Mouse (Mus musculus): ENCODE results near the gene Gramd2.
"Not testable (repeated sequence)": the region's sequence is repeated elsewhere in the genome, so short reads cannot be mapped to it uniquely, and the experiment has no call there.

Gramd2 gene

DNA sequence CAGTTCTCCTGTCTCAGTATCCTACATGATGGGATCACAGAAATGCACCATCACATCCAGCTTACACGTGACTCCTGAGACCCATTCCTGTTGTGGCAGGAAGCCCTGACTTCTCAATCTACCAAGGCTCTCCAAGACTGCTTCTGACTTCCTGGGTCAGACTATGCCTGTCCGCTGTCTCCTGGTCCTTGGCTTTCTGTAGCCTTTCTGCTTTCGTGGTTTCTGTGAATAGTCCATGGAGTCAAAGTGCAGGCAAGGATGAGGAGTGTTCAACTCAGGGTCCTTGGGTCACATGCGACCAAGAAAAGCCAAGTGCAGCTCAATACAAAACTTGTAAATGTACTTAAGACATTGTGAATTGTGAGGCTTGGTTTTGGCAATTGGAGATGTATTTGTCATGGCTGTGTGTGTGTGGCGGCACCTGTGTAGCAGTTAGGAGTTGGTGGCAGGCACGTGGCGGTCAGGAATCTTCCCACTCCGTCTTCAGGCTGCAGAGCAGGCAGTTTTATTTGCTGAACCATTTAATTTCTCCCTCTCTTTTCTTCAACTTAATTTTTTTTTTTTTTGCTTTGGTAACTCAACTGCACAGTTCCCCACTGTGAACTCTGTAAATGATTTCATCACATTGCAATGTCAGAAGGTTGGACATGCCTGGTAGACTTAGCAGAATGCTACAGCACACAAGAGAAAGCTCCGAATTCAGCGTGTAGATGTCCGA lies 47.8 kb downstream of the Gramd2 start:
- ChIA-PET POLR2A (interaction anchor here in 2 of 4 experiments (0.7 to 1.5 kb wide), 3 partner anchors 23 to 1218 kb away, joined by 3 to 4 read pairs (median 3); partner anchors contain the start of genes Myo9a (in 1 of the 2) and Senp8 (in 1 of the 2)), CTCF (interaction anchor here in 1 of 4 experiments (0.5 kb wide), 1 partner anchor 214 kb away, joined by 8 read pairs; no protein-coding TSS in a partner anchor)

DNA sequence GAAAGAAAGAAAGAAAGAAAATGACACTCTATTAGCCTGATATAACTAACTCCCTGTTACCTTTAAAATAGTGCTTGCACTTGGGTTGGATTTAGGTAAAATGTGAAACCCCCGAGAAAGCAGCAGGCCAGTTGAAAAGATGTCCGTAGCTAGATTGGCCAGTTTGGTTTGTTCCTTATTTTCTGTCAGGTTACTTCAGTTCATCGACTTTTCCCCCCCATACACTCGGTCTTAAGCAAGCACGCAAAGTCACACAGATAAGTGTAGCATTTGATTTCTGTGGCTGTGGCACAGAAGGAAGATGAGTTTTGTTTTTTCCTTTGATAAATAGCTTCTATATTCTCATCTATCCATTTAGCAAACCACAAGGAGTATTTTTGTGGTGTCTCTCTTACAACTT lies 51.2 kb downstream of the Gramd2 start:
- ChIA-PET POLR2A (interaction anchor here in 1 of 4 experiments (0.6 to 3.3 kb wide), 3 partner anchors 8 to 84 kb away, joined by 3 to 24 read pairs (median 4); partner anchors contain the start of genes Myo9a and Senp8), CTCF (interaction anchor here in 2 of 4 experiments (0.6 to 1.4 kb wide), 3 partner anchors 19 to 1011 kb away, joined by 3 to 6 read pairs (median 3); partner anchors contain the start of genes Myo9a (in 1 of the 2) and Senp8 (in 1 of the 2))

DNA sequence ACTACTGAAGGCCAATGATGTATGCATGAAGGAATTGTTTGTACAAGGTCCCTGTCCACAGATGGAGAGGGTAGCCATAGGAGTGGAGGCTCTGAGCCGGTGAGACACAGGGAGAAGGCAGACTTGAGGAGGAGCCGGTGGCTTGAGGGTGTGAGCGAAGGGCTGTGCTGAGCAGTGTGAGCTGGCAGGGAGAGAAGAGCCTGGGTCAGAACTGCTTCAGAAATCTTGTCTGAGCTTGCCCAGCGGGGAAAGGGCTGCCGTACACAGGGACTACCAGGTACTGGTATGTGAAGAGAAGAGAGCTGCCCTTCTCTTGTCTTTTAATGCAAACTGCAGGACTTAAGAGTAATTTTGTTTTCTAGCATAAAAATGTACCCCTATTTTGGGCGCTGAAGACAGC lies 53.1 kb downstream of the Gramd2 start:
- ChIA-PET CTCF (interaction anchor here in 1 of 4 experiments (0.5 kb wide), 1 partner anchor 355 kb away, joined by 3 read pairs; no protein-coding TSS in a partner anchor), POLR2A (interaction anchor here in 3 of 4 experiments (0.5 to 3.3 kb wide), 8 partner anchors 9 to 463 kb away, joined by 3 to 24 read pairs (median 4); partner anchors contain the start of genes Myo9a (in 1 of the 3), Parp6 (in 1 of the 3), Pkm (in 1 of the 3) and Senp8 (in 1 of the 3))

DNA sequence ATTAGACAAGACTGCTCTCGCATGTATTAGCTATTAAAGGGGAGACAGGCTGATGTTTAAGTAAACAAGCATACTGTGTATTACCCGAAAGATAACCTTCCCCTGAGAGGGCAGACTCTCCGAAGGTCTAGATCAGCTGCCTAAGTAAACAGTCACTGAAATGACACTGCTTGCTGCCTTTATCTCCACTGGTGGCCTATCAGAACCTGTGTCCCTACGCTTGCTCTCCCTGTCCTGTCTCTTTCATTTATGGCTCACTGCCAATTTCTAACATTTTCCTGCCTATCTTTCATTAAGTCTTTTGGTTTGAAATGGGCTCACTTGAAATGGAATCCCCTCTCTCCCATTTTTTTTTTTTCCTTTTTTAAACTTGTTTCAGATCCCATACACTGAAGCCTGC lies 55.5 kb downstream of the Gramd2 start:
- CTCF ChIA-PET, result interaction anchor here in 1 of 4 experiments (0.6 kb wide), 1 partner anchor 473 kb away, joined by 4 read pairs; no protein-coding TSS in a partner anchor
- POLR2A ChIA-PET, result interaction anchor here in 2 of 4 experiments (0.5 to 1.7 kb wide), 2 partner anchors 14 to 109 kb away, joined by 3 read pairs; no protein-coding TSS in a partner anchor

DNA sequence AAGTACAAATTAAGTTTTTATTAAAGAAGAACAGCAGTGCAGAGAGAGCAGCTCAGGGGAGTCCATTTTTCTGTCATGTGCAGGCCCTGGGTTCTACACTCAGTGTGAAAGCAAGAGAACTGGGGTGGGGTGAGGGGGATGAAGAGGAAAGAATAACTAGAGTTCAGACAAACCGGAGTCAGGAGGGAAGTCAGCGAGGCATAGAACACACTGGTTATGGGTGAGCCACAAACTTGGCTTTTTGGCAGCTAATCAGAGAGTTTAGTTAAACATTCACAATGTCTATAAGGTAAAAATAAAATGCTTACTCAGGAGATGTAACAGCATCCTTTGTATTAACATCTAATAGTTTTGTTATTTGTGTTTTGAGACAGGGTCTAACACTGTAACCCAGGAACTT lies 60.6 kb downstream of the Gramd2 start:
- ChIA-PET POLR2A (interaction anchor here in 2 of 4 experiments (0.9 to 1.6 kb wide), 4 partner anchors 9 to 82 kb away, joined by 3 to 5 read pairs (median 3); partner anchors contain the start of genes Myo9a (in 1 of the 2) and Senp8 (in 1 of the 2)), CTCF (no interaction called here)

DNA sequence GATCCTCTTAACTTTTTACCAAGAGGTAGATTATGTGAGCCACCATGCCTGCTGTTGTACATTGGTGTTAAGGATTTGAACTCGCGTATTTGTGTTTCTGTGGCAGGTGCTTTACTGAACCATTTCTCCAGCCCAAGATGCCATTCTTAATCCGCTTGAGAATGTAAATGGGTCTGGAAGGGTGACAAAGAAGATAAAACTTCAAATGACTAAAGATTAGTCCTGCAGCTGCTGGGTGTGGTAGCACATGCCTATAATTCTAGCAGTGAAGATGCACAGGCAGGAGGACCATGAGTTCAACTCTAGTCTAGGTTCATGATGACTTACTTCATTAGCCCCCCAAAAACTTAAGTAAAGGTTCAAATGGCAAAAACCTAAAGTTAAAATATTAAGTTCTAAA lies 64.0 kb downstream of the Gramd2 start:
- ChIA-PET POLR2A (interaction anchor here in 1 of 4 experiments (1.7 kb wide), 1 partner anchor 88 kb away, joined by 4 read pairs; the partner anchor contains the start of gene Pkm), CTCF (no interaction called here)

DNA sequence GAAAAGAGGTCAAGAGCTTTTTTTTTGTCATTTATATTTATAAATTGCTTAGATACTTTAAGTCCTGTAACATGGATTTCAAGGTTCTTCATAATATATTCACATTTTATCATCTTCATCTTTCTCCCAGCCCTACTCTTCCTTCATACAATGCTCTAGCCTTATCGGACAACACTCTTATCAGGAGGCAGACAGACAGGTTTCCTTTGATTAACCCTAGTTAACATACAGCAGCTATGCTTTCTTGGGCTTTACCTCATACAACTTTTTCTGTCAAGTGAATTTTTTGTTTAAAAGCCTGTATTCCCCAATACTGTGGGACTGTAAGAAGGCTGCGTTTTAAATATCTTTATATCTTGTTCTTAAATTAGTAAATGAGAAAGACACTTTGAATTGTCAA lies 68.4 kb downstream of the Gramd2 start:
- POLR2A ChIA-PET, result interaction anchor here (0.6 to 5.9 kb wide), 27 partner anchors 9 to 1375 kb away, joined by 3 to 57 read pairs (median 4); partner anchors contain the start of gene Pkm (in 3 of the 4)
- CTCF ChIA-PET, result interaction anchor here in 2 of 4 experiments (0.7 to 1.5 kb wide), 6 partner anchors 11 to 467 kb away, joined by 3 to 5 read pairs (median 4); no protein-coding TSS in a partner anchor

DNA sequence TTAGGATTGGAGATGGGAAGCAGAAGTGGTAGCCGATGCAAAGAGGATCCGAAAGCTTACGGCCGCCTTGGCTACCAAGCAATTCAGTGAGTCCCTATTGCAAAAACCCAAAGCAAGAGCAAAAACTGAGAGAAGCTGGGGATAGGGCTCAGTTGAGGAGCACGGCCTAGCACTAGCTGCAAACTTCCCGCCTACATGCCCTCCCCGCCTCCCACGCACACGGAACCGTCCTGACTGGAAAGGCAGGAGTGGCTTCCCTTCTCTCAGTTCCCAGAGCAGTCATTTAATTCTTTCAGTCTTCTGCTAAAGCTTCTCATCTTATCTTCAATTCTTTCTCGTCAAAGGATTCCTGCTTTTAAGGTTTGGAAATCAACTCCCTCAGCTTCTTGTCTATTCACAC lies 69.0 kb downstream of the Gramd2 start:
- ChIA-PET CTCF (interaction anchor here in 1 of 4 experiments (0.5 to 1.5 kb wide), 6 partner anchors 12 to 1025 kb away, joined by 3 to 5 read pairs (median 4); no protein-coding TSS in a partner anchor), POLR2A (interaction anchor here (0.6 to 5.9 kb wide), 41 partner anchors 8 to 1376 kb away, joined by 3 to 57 read pairs (median 4); partner anchors contain the start of genes Pkm (in 3 of the 4), Bbs4 (in 1 of the 4), Gramd2 (in 1 of the 4) and Parp6 (in 1 of the 4))

DNA sequence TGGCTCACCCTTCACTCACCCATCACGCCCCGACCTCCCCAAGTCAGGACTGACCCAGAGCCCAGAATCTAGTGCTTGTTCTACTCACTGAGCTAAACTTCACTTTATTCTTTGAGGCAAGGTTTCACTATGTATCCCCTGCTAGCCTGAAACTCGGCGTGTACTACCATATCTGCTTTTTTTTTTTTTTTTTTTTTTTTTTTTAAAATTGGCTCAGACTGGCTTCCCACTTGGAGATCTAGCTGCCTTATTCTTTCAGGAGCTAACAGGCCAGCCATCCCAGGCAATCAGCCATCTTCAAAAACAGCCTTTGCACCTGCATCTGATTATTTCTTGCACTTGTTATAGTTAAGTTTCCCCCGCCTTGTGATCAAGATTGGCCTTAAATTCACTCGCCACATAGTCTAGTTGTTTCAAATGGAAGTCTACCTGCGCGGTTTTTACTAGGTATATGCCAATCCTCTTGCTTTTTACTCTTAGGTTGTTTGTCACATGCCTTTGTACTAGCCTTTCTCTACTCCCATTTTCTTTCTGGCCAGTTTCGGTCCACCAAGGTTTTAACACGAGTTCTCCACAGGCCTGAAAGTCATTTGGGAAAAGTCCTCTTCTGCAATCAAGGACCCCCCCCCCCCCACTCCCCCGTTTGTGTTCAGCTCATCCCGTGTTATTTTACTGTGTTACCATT lies 69.8 kb downstream of the Gramd2 start:
- CTCF ChIA-PET, result interaction anchor here in 3 of 4 experiments (0.5 to 1.9 kb wide), 11 partner anchors 12 to 1481 kb away, joined by 3 to 7 read pairs (median 3); no protein-coding TSS in a partner anchor
- POLR2A ChIA-PET, result interaction anchor here (0.5 to 5.9 kb wide), 73 partner anchors 8 to 771 kb away, joined by 3 to 57 read pairs (median 4); partner anchors contain the start of genes Pkm (in 3 of the 4), Adpgk (in 1 of the 4), Bbs4 (in 1 of the 4) and Celf6 (in 1 of the 4)

DNA sequence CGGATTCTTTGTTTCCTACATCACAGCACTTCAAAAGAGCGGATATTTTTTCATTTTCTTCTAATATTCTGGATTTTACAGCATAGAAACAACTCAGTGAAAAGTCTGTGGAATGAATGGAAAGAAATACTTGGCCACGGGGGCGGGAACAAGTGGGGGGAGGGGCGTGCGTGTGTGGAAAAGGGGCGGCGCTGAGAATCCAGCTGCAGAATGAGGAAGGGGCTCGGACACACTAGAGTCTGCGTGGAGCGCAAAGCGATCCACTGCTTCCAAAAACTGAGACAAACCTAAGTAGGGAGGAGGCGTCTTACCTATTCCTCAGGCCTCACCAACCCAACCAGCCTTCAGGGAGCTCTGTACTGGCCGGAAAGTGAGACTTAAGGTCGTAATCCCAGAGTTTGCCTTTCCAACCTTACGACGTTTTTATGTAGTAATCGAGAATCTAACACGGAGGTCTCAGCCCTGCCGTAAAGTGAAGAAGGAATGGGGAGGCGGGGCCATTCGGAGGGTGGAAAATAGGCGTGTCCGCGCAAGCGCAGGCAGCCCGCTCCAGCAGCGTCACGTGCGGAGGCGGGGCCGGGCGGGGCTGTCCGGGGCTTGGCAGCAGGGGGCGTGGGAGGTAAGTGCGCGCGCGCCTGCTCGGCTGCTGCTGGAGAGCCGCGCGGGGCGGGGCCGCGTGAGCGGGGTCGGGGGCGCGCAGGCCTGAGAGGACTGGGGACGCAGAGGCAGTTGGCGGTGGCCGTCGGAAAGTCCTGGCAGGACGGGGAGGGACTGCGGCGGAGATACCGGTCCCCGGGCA lies 70.5 kb downstream of the Gramd2 start, which contains the start of the genes Senp8 and Myo9a:
TSS of gene Senp8 (minus strand) at position 444 of the 799 bp plus-strand sequence.
TSS of gene Myo9a (plus strand) at position 630 of the 799 bp plus-strand sequence.
- ChIA-PET POLR2A (interaction anchor here (0.5 to 5.9 kb wide), 73 partner anchors 9 to 1618 kb away, joined by 3 to 57 read pairs (median 4); partner anchors contain the start of genes Pkm (in 3 of the 4), Adpgk (in 1 of the 4), Bbs4 (in 1 of the 4) and Celf6 (in 1 of the 4)), CTCF (interaction anchor here in 3 of 4 experiments (0.6 to 1.9 kb wide), 9 partner anchors 13 to 1482 kb away, joined by 3 to 7 read pairs (median 3); no protein-coding TSS in a partner anchor)

DNA sequence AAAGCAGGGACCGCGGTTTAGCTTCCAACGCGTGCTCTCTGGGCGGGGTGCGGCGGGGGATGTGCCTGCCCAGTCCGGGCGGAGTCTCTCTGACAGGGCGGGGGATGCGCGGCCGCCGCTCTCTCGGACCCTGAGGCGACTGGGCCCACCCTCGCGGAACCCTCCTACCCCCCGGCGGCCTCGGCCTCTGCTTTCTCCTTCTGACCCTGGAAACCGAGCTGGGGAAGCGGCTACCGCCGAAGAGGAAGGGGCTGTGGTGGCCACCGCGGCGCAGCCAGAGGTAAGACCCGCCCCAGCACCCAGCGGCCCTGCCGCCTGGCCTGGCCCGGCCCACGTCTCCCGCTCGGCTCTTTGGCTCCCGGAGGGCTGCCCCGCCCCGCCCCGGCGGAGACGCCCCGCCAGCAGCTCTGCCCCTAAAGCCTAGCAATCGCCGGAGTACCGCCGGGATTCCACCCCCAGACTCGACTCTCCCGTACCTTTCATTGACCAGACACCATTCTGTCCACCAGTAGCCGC lies 71.2 kb downstream of the Gramd2 start:
- POLR2A ChIA-PET, result interaction anchor here (0.5 to 5.9 kb wide), 52 partner anchors 9 to 1617 kb away, joined by 3 to 57 read pairs (median 4); partner anchors contain the start of genes Pkm (in 3 of the 4), Gramd2 (in 2 of the 4), Adpgk (in 1 of the 4) and Bbs4 (in 1 of the 4)
- CTCF ChIA-PET, result interaction anchor here in 2 of 4 experiments (0.7 to 1.9 kb wide), 9 partner anchors 12 to 239 kb away, joined by 3 to 7 read pairs (median 3); no protein-coding TSS in a partner anchor

DNA sequence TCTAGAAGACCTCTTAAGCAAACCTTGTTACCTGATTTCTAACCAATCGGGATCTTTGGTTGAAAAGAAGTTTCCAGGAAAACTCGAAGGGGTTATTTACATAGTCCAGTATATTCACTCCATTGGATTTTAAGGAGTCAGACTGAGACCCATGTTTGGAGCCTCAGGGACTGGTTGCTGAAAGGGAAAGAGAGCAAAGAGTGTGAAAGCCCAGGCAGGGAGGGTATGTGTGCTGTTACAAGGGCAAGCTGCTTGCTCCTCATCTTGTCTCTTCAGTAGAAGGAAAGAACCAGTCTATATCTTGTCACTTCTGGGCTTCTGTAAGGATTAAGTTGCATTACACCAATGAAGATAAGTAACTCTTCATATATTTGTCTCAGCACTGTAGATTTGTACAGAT lies 72.0 kb downstream of the Gramd2 start:
- ChIA-PET POLR2A (interaction anchor here in 3 of 4 experiments (0.5 to 5.9 kb wide), 25 partner anchors 11 to 399 kb away, joined by 3 to 57 read pairs (median 6); partner anchors contain the start of genes Gramd2 (in 2 of the 3), Pkm (in 2 of the 3) and Bbs4 (in 1 of the 3)), CTCF (interaction anchor here in 1 of 4 experiments (0.7 to 1.9 kb wide), 3 partner anchors 12 to 217 kb away, joined by 3 to 7 read pairs (median 3); no protein-coding TSS in a partner anchor)

DNA sequence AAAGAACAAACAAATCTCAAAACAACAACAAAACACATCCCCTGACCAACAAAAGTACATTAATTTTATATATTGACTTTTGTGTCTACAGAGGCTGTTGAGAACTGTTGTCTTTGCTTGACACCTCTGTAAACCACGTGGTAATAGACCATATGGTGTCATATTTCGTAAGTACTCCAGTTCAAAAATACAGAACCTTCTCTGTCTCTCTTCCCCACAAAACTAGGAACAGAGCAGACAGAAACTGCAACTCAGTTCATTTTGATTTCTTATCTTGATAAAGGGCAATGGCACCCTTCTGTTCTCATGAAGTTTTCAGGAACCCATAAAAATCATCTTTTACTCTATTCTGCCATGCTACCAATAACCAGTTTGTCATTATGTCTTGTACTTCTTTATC lies 75.3 kb downstream of the Gramd2 start:
- CTCF ChIA-PET, result no interaction called here
- POLR2A ChIA-PET, result no interaction called here

DNA sequence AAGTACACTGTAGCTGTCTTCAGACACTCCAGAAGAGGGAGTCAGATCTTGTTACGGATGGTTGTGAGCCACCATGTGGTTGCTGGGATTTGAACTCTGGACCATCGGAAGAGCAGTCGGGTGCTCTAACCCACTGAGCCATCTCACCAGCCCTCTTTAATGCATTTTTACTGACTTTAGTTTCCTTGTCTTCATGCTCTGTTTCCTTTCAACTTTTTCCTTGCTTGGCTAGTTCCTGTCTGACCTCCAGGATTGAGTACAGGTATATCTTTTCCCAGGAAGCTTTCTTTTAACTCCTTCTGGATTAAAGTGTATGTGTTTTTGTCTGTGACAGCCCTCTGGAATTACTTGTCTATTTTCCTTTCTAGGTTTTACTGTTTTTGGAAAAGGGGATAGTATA lies 77.1 kb downstream of the Gramd2 start:
- POLR2A ChIA-PET, result interaction anchor here in 1 of 4 experiments (0.5 to 2.0 kb wide), 5 partner anchors 8 to 1876 kb away, joined by 3 to 6 read pairs (median 5); partner anchors contain the start of gene Pkm
- CTCF ChIA-PET, result interaction anchor here in 2 of 4 experiments (0.6 kb wide), 3 partner anchors 17 to 418 kb away, joined by 3 to 9 read pairs (median 4); no protein-coding TSS in a partner anchor

DNA sequence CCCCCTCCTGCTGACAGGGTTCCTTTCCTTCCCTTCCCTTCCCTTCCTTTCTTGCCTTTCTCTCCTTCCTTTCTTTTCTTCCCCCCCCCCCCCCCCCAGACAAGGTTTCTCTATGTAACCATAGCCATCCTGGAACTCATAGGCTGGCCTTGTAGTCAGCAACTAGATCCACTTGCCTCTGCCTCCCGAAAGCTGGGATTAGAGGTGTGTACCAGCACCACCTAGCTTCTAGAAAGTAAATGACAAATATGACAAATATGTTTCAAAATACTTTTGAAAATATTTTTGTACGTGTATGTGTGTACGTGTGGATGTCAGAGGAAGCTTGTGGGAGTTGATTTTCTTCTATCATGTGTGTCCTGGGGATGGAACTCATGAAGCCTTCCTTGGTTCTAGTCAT lies 80.6 kb downstream of the Gramd2 start:
- CTCF ChIA-PET, result interaction anchor here in 1 of 4 experiments (1.0 kb wide), 1 partner anchor 37 kb away, joined by 4 read pairs; no protein-coding TSS in a partner anchor
- POLR2A ChIA-PET, result interaction anchor here (0.6 to 1.7 kb wide), 6 partner anchors 10 to 104 kb away, joined by 3 to 7 read pairs (median 4); partner anchors contain the start of genes Senp8 (in 3 of the 4), Myo9a (in 1 of the 4) and Pkm (in 1 of the 4)

DNA sequence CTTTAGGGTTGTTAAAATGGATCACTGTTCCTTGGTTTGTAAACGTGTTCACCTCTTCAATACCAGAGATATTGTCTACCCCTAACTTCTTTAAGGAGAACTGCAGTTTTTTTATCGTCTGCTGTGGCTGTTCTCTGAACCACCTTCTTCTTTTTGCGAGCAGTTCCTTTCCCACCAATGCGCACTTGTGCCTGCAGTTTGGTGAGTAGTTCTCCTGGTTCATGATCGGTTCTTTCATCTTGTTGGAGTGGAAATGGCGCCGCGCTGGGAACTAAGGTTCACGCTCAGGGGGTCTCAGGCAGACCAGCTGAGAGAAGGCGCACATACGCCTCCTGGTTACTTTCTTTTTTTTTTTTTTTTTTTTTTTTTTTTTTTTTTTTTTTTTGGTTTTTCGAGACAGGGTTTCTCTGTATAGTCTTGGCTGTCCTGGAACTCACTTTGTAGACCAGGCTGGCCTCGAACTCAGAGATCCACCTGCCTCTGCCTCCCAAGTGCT lies 87.1 kb downstream of the Gramd2 start:
- POLR2A ChIA-PET, result interaction anchor here in 2 of 4 experiments (0.7 to 3.1 kb wide), 8 partner anchors 15 to 163 kb away, joined by 3 to 14 read pairs (median 4); partner anchors contain the start of genes Myo9a (in 2 of the 2), Senp8 (in 2 of the 2) and Pkm (in 1 of the 2)
- CTCF ChIA-PET, result not testable (repeated sequence)
